9 mouse cellular contexts compared by ENCODE assay signal in genomic region chr2:3546055-3546454, GRCm38 (mm10). TPM values are rescaled to one million over a fixed set of nuclear protein-coding genes. Genes with fewer than 3 reads are reported as not detected.
"Had no signal": no experiment of that assay in that cellular context is flagged by ENCODE, and none has a peak within 500 bp of the region (broad histone marks: within the 10 kb centered on the region; RNA-seq: fewer than 3 reads in every experiment).

No protein-coding gene starts in this region.

- H3K4me2 ChIP-seq: limb, embryonic 12.5 days; midbrain, embryonic 12.5 days; neural tube, embryonic 13.5 days; stomach, embryonic 15.5 days had no signal

- H3K9ac ChIP-seq: limb, embryonic 12.5 days; midbrain, embryonic 12.5 days; neural tube, embryonic 13.5 days; stomach, embryonic 15.5 days had no signal

- H3K9me3 ChIP-seq: midbrain, embryonic 12.5 days; neural tube, embryonic 13.5 days; stomach, embryonic 15.5 days had no signal

- H3K27ac ChIP-seq: kidney, postnatal 0 days; layer of hippocampus, adult 2 months; limb, embryonic 12.5 days; midbrain, embryonic 12.5 days; neural tube, embryonic 13.5 days; stomach, embryonic 15.5 days had no signal

- H3K4me1 ChIP-seq: midbrain, embryonic 12.5 days had no signal

- ATAC-seq: lung, postnatal 0 days; midbrain, embryonic 16.5 days had no signal

- H3K4me3 ChIP-seq: layer of hippocampus, adult 2 months; limb, embryonic 12.5 days; midbrain, embryonic 12.5 days; neural tube, embryonic 13.5 days; stomach, embryonic 15.5 days had no signal

- H3K27me3 ChIP-seq: limb, embryonic 12.5 days; midbrain, embryonic 12.5 days; neural tube, embryonic 13.5 days; stomach, embryonic 15.5 days had no signal

- H3K36me3 ChIP-seq: limb, embryonic 12.5 days; midbrain, embryonic 12.5 days; neural tube, embryonic 13.5 days; stomach, embryonic 15.5 days had no signal

RNA-seq across cellular contexts. Expression of gene Cdnf, which starts 33.2 kb away (rescaled TPM):
- polyA plus RNA-seq: liver, adult 2 months had no signal
